Mouse (Mus musculus): ENCODE results near the gene Jag1. TPM values are rescaled to one million over a fixed set of nuclear protein-coding genes. Genes with fewer than 3 reads are reported as not detected.

Jag1 gene
- polyA plus RNA-seq, 2 experiments, result 0.54 to 0.67 TPM

DNA sequence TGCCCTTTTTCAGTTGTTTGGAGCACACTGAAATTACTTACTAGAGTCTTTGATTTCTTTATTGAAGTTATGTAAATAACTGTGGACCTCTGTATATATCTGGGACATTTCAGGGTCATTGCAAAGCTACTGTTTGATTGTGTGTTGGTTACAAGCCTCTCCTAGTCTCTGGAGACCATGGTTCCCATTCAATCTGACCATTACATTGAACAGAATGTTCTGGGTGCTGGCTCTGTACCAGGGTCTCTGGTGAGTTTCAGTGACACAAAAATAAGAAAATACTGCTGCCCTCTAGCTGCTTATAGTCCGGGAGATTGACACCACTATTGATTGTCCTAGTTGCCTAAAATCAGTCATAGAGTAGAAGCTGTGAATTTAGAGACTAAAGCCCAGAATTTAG is 66.5 kb downstream of the Jag1 start:
- H3K4me3 ChIP-seq (ENCODE audit: insufficient read depth in 1 of 2, low read depth in 2 of 2, low read length in 2 of 2), result no peak overlapping the region
- ATAC-seq (ENCODE audit: insufficient read depth), result no peak
- H3K9me3 ChIP-seq (ENCODE audit: control insufficient read depth, low read length), result no peaks in the 10 kb centered on the region; the same call in 1 of the 2 replicates
- TF ChIP-seq EP300 (IDR thresholded peaks at IDR 0.05; ENCODE audit: low read depth), result no peak
- TF ChIP-seq CTCF (IDR thresholded peaks at IDR 0.05; ENCODE audit: low read depth), result no peak
- no peaks in the 10 kb centered on the region for H3K27me3 ChIP-seq (ENCODE audit: control insufficient read depth, insufficient read depth, low read length)
- no peak for DNase-seq (ENCODE audit: low read depth in 3 of 3, low spot score in 3 of 3)
- no peak overlapping the region for H3K4me2 ChIP-seq (ENCODE audit: low read depth)
- no peak overlapping the region for H3K9ac ChIP-seq (replicated peaks)
- no peaks in the 10 kb centered on the region for H3K4me1 ChIP-seq (replicated peaks; ENCODE audit: control insufficient read depth in 2 of 2, insufficient read depth in 2 of 2, low read length in 1 of 2)
- no peaks in the 10 kb centered on the region for H3K36me3 ChIP-seq (replicated peaks; ENCODE audit: control insufficient read depth, insufficient read depth, low read depth)
- no peak overlapping the region for H3K27ac ChIP-seq
- 61% methylated on average over 1 of the region's 1 CpGs for WGBS (ENCODE audit: insufficient replicate concordance)

DNA sequence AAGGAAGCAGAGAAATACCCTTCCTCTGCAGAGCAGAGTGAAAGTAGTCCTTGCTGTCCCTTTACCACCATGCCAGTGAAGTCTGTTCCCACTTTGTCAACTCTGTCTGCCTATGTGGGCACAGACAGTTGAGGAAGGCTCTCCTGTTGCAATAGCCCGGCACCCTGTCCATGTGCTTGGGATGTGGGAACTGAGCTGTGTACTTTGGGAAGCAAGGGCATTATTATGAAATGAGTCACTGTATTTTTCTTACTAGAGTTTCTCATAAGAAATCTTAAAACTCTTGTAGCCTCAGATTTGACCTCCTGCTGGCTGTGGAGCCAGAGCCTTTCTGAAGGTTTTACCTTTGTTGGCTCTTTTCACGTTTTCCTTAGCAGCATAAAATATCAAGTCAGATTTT is 67.1 kb downstream of the Jag1 start:
- H3K36me3 ChIP-seq (replicated peaks; ENCODE audit: control insufficient read depth, insufficient read depth, low read depth), result no peaks in the 10 kb centered on the region
- H3K4me1 ChIP-seq (replicated peaks; ENCODE audit: control insufficient read depth in 2 of 2, insufficient read depth in 2 of 2, low read length in 1 of 2), result no peaks in the 10 kb centered on the region
- H3K27ac ChIP-seq, result no peak overlapping the region
- no peak overlapping the region for H3K9ac ChIP-seq (replicated peaks)
- no peaks in the 10 kb centered on the region for H3K27me3 ChIP-seq (ENCODE audit: control insufficient read depth, insufficient read depth, low read length)
- no peak for DNase-seq (ENCODE audit: low read depth in 3 of 3, low spot score in 3 of 3)
- no peaks in the 10 kb centered on the region for H3K9me3 ChIP-seq (ENCODE audit: control insufficient read depth, low read length)
- H3K4me3 ChIP-seq (ENCODE audit: insufficient read depth in 1 of 2, low read depth in 2 of 2, low read length in 2 of 2), result no peak overlapping the region
- ATAC-seq (ENCODE audit: insufficient read depth), result no peak
- TF ChIP-seq CTCF (IDR thresholded peaks at IDR 0.05; ENCODE audit: low read depth), result no peak
- TF ChIP-seq EP300 (IDR thresholded peaks at IDR 0.05; ENCODE audit: low read depth), result no peak
- WGBS (ENCODE audit: insufficient replicate concordance), result 69% methylated on average over 2 of the region's 2 CpGs
- H3K4me2 ChIP-seq (ENCODE audit: low read depth), result no peak overlapping the region

DNA sequence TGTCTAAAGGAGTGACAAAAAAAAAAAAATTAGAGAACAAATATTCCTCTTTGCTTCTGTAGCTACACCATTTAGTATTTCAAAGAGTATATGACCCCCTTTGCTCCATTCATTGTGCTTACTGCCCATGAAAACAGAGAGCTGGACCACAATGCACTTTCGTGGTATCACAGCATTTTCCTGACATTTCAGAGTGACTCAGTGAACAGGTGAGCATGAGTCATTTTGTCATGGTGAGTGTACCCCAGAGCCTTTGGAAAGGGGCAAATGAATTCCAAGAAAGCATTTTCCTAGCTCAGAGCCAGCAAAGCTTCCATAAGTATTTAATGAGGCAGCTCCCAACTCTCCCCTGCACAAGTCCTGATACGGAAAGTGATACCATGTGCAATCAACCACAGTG is 72.3 kb downstream of the Jag1 start:
- no peak for TF ChIP-seq CTCF (IDR thresholded peaks at IDR 0.05; ENCODE audit: low read depth)
- no peak for TF ChIP-seq EP300 (IDR thresholded peaks at IDR 0.05; ENCODE audit: low read depth)
- Histone ChIP-seq H3K36me3 (replicated peaks; ENCODE audit: control insufficient read depth, insufficient read depth, low read depth) (no peaks in the 10 kb centered on the region), H3K4me3 (ENCODE audit: insufficient read depth in 1 of 2, low read depth in 2 of 2, low read length in 2 of 2) (no peak overlapping the region), H3K4me2 (ENCODE audit: low read depth) (no peak overlapping the region), H3K9ac (replicated peaks) (no peak overlapping the region), H3K4me1 (replicated peaks; ENCODE audit: control insufficient read depth in 2 of 2, insufficient read depth in 2 of 2, low read length in 1 of 2) (no peaks in the 10 kb centered on the region), H3K27ac (no peak overlapping the region), H3K9me3 (ENCODE audit: control insufficient read depth, low read length) (no peaks in the 10 kb centered on the region), H3K27me3 (ENCODE audit: control insufficient read depth, insufficient read depth, low read length) (no peaks in the 10 kb centered on the region)
- ATAC-seq (ENCODE audit: insufficient read depth), result no peak
- 85% methylated on average over 2 of the region's 2 CpGs for WGBS (ENCODE audit: insufficient replicate concordance)
- DNase-seq (ENCODE audit: low read depth in 3 of 3, low spot score in 3 of 3), result no peak

Other genes with a start within 250 kb of the Jag1 start
- not detected in 2 replicates for gene AL731706.2, start 231.0 kb downstream of the Jag1 start, polyA plus RNA-seq (2012; rRNA removed)
- gene AL731706.2, start 231.0 kb downstream of the Jag1 start, polyA plus RNA-seq (2014; fragmentation: Nextera tagmentation; extraction: Ambion mirVana), result 14.1 and 15.1 TPM in 2 replicates
- 0.74 and 1.2 TPM in 2 replicates for gene Slx4ip, start 225.4 kb downstream of the Jag1 start, polyA plus RNA-seq (2012; rRNA removed)
- gene Slx4ip, start 225.4 kb downstream of the Jag1 start, polyA plus RNA-seq (2014; fragmentation: Nextera tagmentation; extraction: Ambion mirVana), result 1.8 and 1.9 TPM in 2 replicates
- gene AL731706.1, start 225.3 kb downstream of the Jag1 start, polyA plus RNA-seq (2012; rRNA removed), result 3.2 and 8.8 TPM in 2 replicates
- gene AL731706.1, start 225.3 kb downstream of the Jag1 start, polyA plus RNA-seq (2014; fragmentation: Nextera tagmentation; extraction: Ambion mirVana), result 17.2 and 19.5 TPM in 2 replicates
- gene Mkks, start 225.3 kb downstream of the Jag1 start, polyA plus RNA-seq (2012; rRNA removed), result 2.6 and 2.9 TPM in 2 replicates
- 4.0 TPM in 2 replicates for gene Mkks, start 225.3 kb downstream of the Jag1 start, polyA plus RNA-seq (2014; fragmentation: Nextera tagmentation; extraction: Ambion mirVana)